Mouse (Mus musculus): ENCODE measurements at regions not wholly inside any gene's neighbourhood (a gene's known extent, or its start where the extent isn't known, plus 50 kb on each side); places are given as distances from the start of the nearest gene placed in this dataset.

GRCm38 (mm10) chr1:193697001-193697400, 326.9 kb upstream of the Camk1g start:
- no peak for TF ChIP-seq POLR2A (IDR thresholded peaks at IDR 0.05; ENCODE audit: low read depth, low read length)
- no peak for TF ChIP-seq CTCF (IDR thresholded peaks at IDR 0.05; ENCODE audit: extremely low read depth, insufficient read length, insufficient replicate concordance, low read depth, low read length)

All from small intestine, adult 2 months (tissue).